Mouse (Mus musculus) midbrain, postnatal 0 days (tissue): ENCODE results near the gene Wdr74. TPM values are rescaled to one million over a fixed set of nuclear protein-coding genes. Genes with fewer than 3 reads are reported as not detected.

Source experiments
- ATAC-seq: fragments of 200-750 bp; cut with Nextera tagmentation; 2 replicates; pipeline ENCODE4 v1.8.0; 2017; ENCODE audit warnings: moderate number of reproducible peaks, mild to moderate bottlenecking, moderate TSS enrichment, moderate library complexity; ENCODE audit not compliant: low FRiP score
- DNase-seq: peaks from one replicate; pipeline ENCODE4 v3.0.0-alpha.2; 2015; ENCODE audit warnings: low spot score
- H3K27ac ChIP-seq: fragments of 300-500 bp; sonication (generic); 2 replicates; pipeline ENCODE4 v1.5.1; 2014; ENCODE audit warnings: low read depth, mild to moderate bottlenecking, low read length, mixed read lengths
- H3K27me3 ChIP-seq: fragments of 300-500 bp; sonication (generic); 2 replicates; pipeline ENCODE4 v1.6.1; 2014; ENCODE audit warnings: low read length, control low read depth, mixed read lengths; ENCODE audit not compliant: insufficient read depth
- H3K36me3 ChIP-seq: fragments of 300-500 bp; sonication (generic); 2 replicates; pipeline ENCODE4 v1.6.1; 2014; ENCODE audit warnings: low read length, control low read depth, mixed read lengths; ENCODE audit not compliant: insufficient read depth
- H3K4me1 ChIP-seq: fragments of 300-500 bp; sonication (generic); 2 replicates; pipeline ENCODE4 v1.6.1; 2014; ENCODE audit warnings: mild to moderate bottlenecking, control low read depth, antibody characterized with exemption, low read length, mixed read lengths; ENCODE audit not compliant: insufficient read depth
- H3K4me2 ChIP-seq: fragments of 300-500 bp; sonication (generic); 2 replicates; pipeline ENCODE4 v1.6.1; 2014; ENCODE audit warnings: low read depth, mild to moderate bottlenecking, low read length, mixed read lengths; ENCODE audit not compliant: poor library complexity, severe bottlenecking
- H3K4me3 ChIP-seq: fragments of 300-500 bp; sonication (generic); 2 replicates; pipeline ENCODE4 v1.5.1; 2014; ENCODE audit warnings: low read depth, mild to moderate bottlenecking, low read length, moderate library complexity
- H3K9ac ChIP-seq: fragments of 300-500 bp; sonication (generic); replicated peaks from 2 replicates; pipeline ENCODE4 v1.6.1; 2014; ENCODE audit warnings: mild to moderate bottlenecking, low read length, moderate library complexity, mixed read lengths; ENCODE audit not compliant: poor library complexity, severe bottlenecking
- H3K9me3 ChIP-seq: fragments of 300-500 bp; sonication (generic); 2 replicates; pipeline ENCODE4 v1.6.1; 2016; ENCODE audit warnings: low read length, control low read depth
- CTCF ChIP-seq: IDR thresholded peaks from 2 replicates; pipeline ENCODE4 v1.5.1; 2016; ENCODE audit warnings: antibody characterized with exemption, mild to moderate bottlenecking
- WGBS: fragments of 180-500 bp; shearing (Covaris S2); extraction: QIAGEN DNeasy Blood & Tissue Kit; methylation state at CpG from one replicate; pipeline ENCODE4 v1.1.7; 2014; 5-methylcytosine and 5-hydroxymethylcytosine counted together
- polyA plus RNA-seq: library from polyadenylated mRNA; unstranded; fragments of >200 nt; fragmentation: Nextera tagmentation; extraction: Ambion mirVana; gene quantifications from 2 replicates; pipeline ENCODE4 v1.2.1, GENCODE M21; 2015
- total RNA-seq: library from RNA; depleted of rRNA; stranded (reverse); fragments of >200 nt; gene quantifications from 2 replicates; pipeline ENCODE4 v1.2.3, GENCODE M21; 2014

Gene Wdr74
- total and polyA plus RNA-seq, 2 experiments from 2014 or later, result 50.9 to 85.9 TPM

DNA sequence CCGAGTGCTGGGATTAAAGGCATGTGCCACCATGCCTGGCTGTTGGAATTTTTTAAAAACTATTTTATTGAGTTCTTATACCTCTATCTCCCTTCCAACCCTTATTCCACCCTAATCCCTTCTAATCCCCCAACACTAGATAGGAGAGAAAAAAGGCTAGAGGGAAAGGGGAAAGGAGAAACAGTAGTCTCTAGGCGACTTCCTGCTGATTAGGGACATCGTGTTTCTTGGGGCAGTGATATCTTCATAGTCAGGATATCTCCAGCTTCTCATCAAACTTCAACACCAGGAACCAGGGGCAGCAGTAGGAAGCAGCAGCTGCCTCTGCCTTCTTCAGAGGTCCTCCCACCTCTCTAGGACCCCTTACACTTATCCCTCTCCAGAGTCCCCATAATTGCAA lies 1.3 kb upstream of the Wdr74 start:
- no peak for ATAC-seq
- H3K9me3 ChIP-seq, result no peaks in the 10 kb centered on the region
- H3K4me3 ChIP-seq, result no peak overlapping the region
- no peaks in the 10 kb centered on the region for H3K4me1 ChIP-seq
- no peaks in the 10 kb centered on the region for H3K27me3 ChIP-seq
- H3K27ac ChIP-seq, result no peak overlapping the region
- 65% methylated on average over 3 of the region's 3 CpGs for WGBS
- H3K9ac ChIP-seq, result no peak overlapping the region
- no peak for DNase-seq
- H3K36me3 ChIP-seq, result peaks cover 13% of the 10 kb centered on the region
- TF ChIP-seq CTCF, result no peak
- no peak overlapping the region for H3K4me2 ChIP-seq

GRCm38 (mm10) chr19:8736160-8736467 lies 487 bp downstream of the Wdr74 start:
- WGBS, result 3% methylated on average over 11 of the region's 11 CpGs
- H3K27me3 ChIP-seq, result no peaks in the 10 kb centered on the region
- peaks cover 21% of the 10 kb centered on the region for H3K36me3 ChIP-seq
- TF ChIP-seq CTCF, result no peak
- ATAC-seq (peak; percentile 36; the same call in 1 of the 2 replicates), DNase-seq (no peak)
- H3K27ac ChIP-seq, result peak overlapping the region; percentile 75
- H3K4me3 ChIP-seq, result peak overlapping the region; percentile 85
- no peaks in the 10 kb centered on the region for H3K9me3 ChIP-seq
- no peaks in the 10 kb centered on the region; the same call in 1 of the 2 replicates for H3K4me1 ChIP-seq
- H3K9ac ChIP-seq, result peak overlapping the region; percentile 75
- H3K4me2 ChIP-seq, result peak overlapping the region; percentile 92

DNA sequence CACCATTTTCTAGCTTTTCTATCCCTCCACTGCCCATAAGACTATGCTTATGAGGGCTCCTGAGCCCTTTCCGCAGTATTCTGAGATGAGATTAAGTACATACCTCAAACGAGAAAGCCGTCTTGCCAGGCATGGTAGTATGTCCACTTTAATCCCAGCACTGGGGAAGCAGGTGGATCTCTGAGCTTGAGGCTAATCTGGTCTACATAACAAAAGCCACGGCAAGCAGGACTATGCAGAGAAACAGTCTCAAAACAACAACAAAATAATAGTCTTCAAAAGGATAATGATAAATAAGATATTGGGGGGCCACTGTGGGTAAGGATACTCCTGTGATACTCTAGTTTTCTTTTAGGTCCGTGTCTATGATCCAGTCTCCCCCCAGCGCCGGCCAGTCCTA lies 3.3 kb downstream of the Wdr74 start:
- DNase-seq (no peak), ATAC-seq (no peak)
- Histone ChIP-seq H3K27ac (no peak overlapping the region), H3K9ac (no peak overlapping the region), H3K9me3 (no peaks in the 10 kb centered on the region), H3K4me3 (no peak overlapping the region), H3K4me2 (no peak overlapping the region), H3K27me3 (no peaks in the 10 kb centered on the region), H3K4me1 (peaks cover 10% of the 10 kb centered on the region; the same call in 1 of the 2 replicates), H3K36me3 (peaks cover 26% of the 10 kb centered on the region)
- TF ChIP-seq CTCF, result no peak
- 93% methylated on average over 7 of the region's 7 CpGs for WGBS

GRCm38 (mm10) chr19:8739646-8740045 lies 4.0 kb downstream of the Wdr74 start:
- ATAC-seq, result no peak
- 98% methylated on average over 6 of the region's 6 CpGs for WGBS
- no peak overlapping the region for H3K4me2 ChIP-seq
- DNase-seq, result no peak
- H3K27me3 ChIP-seq, result no peaks in the 10 kb centered on the region
- H3K9me3 ChIP-seq, result no peaks in the 10 kb centered on the region
- H3K27ac ChIP-seq, result no peak overlapping the region
- H3K9ac ChIP-seq, result no peak overlapping the region
- no peak overlapping the region for H3K4me3 ChIP-seq
- H3K36me3 ChIP-seq, result peaks cover 26% of the 10 kb centered on the region
- peaks cover 10% of the 10 kb centered on the region; the same call in 1 of the 2 replicates for H3K4me1 ChIP-seq
- no peak for TF ChIP-seq CTCF

GRCm38 (mm10) chr19:8740603-8741002 lies 5.0 kb downstream of the Wdr74 start, which contains the start of gene 1700092M07Rik:
Gene 1700092M07Rik (plus strand): TSS chr19:8740718.
- H3K4me1 ChIP-seq, result peaks cover 10% of the 10 kb centered on the region; the same call in 1 of the 2 replicates
- no peaks in the 10 kb centered on the region for H3K9me3 ChIP-seq
- 66% methylated on average over 14 of the region's 14 CpGs for WGBS
- H3K9ac ChIP-seq, result peak within 1 kb of the TSS; percentile 86
- TF ChIP-seq CTCF, result no peak
- peaks cover 28% of the 10 kb centered on the region for H3K36me3 ChIP-seq
- ATAC-seq (no peak), DNase-seq (no peak)
- peak within 1 kb of the TSS; percentile 85 for H3K4me3 ChIP-seq
- peak within 1 kb of the TSS; percentile 97 for H3K4me2 ChIP-seq
- peak within 1 kb of the TSS; percentile 95 for H3K27ac ChIP-seq
- H3K27me3 ChIP-seq, result no peaks in the 10 kb centered on the region

GRCm38 (mm10) chr19:8741243-8741869 lies 5.7 kb downstream of the Wdr74 start, which contains the start of gene Stx5a:
Gene Stx5a (plus strand): TSS chr19:8741413.
- Histone ChIP-seq H3K9ac (peak within 1 kb of the TSS; percentile 86), H3K4me3 (peak within 1 kb of the TSS; percentile 85), H3K4me2 (peak within 1 kb of the TSS; percentile 97), H3K36me3 (peaks cover 32% of the 10 kb centered on the region), H3K27ac (peak within 1 kb of the TSS; percentile 95), H3K4me1 (peaks cover 10% of the 10 kb centered on the region; the same call in 1 of the 2 replicates), H3K27me3 (no peaks in the 10 kb centered on the region), H3K9me3 (no peaks in the 10 kb centered on the region)
- WGBS, result under 1% methylated on average over 36 of the region's 36 CpGs
- TF ChIP-seq CTCF, result peak; percentile 30
- DNase-seq, result peak; percentile 99
- ATAC-seq, result peak; percentile 97
